9 mouse cellular contexts compared by ENCODE assay signal in genomic region chr12:3359302-3359701, GRCm38 (mm10). TPM values are rescaled to one million over a fixed set of nuclear protein-coding genes. Genes with fewer than 3 reads are reported as not detected.
A peak's percentile ranks its signal among the peaks of the same experiment; 100 is the strongest.
DNase-seq lines count a peak whose midpoint lies in the region; ATAC-seq lines count a peak whose summit lies in the region.
"Had no signal": no experiment of that assay in that cellular context is flagged by ENCODE, and none has a peak within 500 bp of the region (broad histone marks: within the 10 kb centered on the region; RNA-seq: fewer than 3 reads in every experiment).

No protein-coding gene starts in this region.

- ATAC-seq in erythroid progenitor cell, adult 5-6 weeks (replicated peaks; ENCODE audit: low FRiP score, poor library complexity, severe bottlenecking) = 0 out of 2 replicates have a peak, but pooled peaks have one; percentile 59
- no peak for ATAC-seq in lung, embryonic 15.5 days (ENCODE audit: borderline replicate concordance, extremely low read depth, low FRiP score, low TSS enrichment)

- no peak overlapping the region for H3K9ac ChIP-seq in lung, embryonic 15.5 days

- no peaks in the 10 kb centered on the region for H3K9me3 ChIP-seq in lung, embryonic 15.5 days

- intact Hi-C loops in heart, postnatal 25 days (cut with DNase I) = loop anchor here (1.0 to 5.0 kb wide), 3 partner anchors 42 to 261 kb away; no protein-coding TSS in a partner anchor

- peak overlapping the region; percentile 14; the same call in 1 of the 2 replicates for H3K4me2 ChIP-seq in lung, embryonic 15.5 days

- no peak overlapping the region for H3K27ac ChIP-seq in lung, embryonic 15.5 days

- 27% methylated on average over 3 of the region's 3 CpGs for WGBS in lung, embryonic 15.5 days

- no peaks in the 10 kb centered on the region for H3K4me1 ChIP-seq in lung, embryonic 15.5 days

- H3K27me3 ChIP-seq in lung, embryonic 15.5 days = no peaks in the 10 kb centered on the region

- H3K36me3 ChIP-seq in lung, embryonic 15.5 days = no peaks in the 10 kb centered on the region

- peak; percentile 63 to 77 for DNase-seq in CD8-positive naive resting alpha-beta T cell, adult 2 months (ENCODE audit: low read depth in 2 of 2, low spot score in 2 of 2)
- DNase-seq in adrenal gland, postnatal 36 days = peak; percentile 88 to 89
- peak; percentile 26 for DNase-seq in heart, postnatal 25 days (ENCODE audit: low spot score)
- DNase-seq in layer of hippocampus, adult 11-12 months (ENCODE audit: low spot score) = peak; percentile 90
- DNase-seq in ovary, postnatal 36 days (ENCODE audit: low spot score) = peak; percentile 73
- peak; percentile 91 for DNase-seq in thymus, postnatal 4 days

- no peak overlapping the region for H3K4me3 ChIP-seq in lung, embryonic 15.5 days
- H3K4me3 ChIP-seq: erythroblast, embryonic 14.5 days had no signal

RNA-seq across cellular contexts. Expression of gene Kif3c, which starts 5.6 kb away (rescaled TPM):
- total RNA-seq in adrenal gland, postnatal 36 days (2021) = 10 to 100 TPM; 19.1 to 30.6 TPM
- not detected in 2 replicates for total RNA-seq in erythroid progenitor cell, adult 5-6 weeks (2015; ENCODE audit: low replicate concordance)
- 0.13 and 1.7 TPM in 2 replicates for total RNA-seq in erythroid progenitor cell, adult 5-6 weeks (2017; ENCODE audit: low replicate concordance)
- total RNA-seq in heart, postnatal 25 days (2021) = 1 to 10 TPM; 3.8 to 4.4 TPM
- 11.8 and 12.0 TPM in 2 replicates for polyA plus RNA-seq in lung, embryonic 15.5 days (2015; fragmentation: Nextera tagmentation; extraction: Ambion mirVana)

RNA-seq across cellular contexts. Expression of gene Rab10, which starts 49.5 kb away (rescaled TPM):
- 100 to 1,000 TPM; 180 to 238 TPM for total RNA-seq in adrenal gland, postnatal 36 days (2021)
- total RNA-seq in erythroid progenitor cell, adult 5-6 weeks (2015; ENCODE audit: low replicate concordance) = 110 and 132 TPM in 2 replicates
- total RNA-seq in erythroid progenitor cell, adult 5-6 weeks (2017; ENCODE audit: low replicate concordance) = 101 and 116 TPM in 2 replicates
- 100 to 1,000 TPM; 120 to 135 TPM for total RNA-seq in heart, postnatal 25 days (2021)
- 75.7 and 81.3 TPM in 2 replicates for polyA plus RNA-seq in lung, embryonic 15.5 days (2015; fragmentation: Nextera tagmentation; extraction: Ambion mirVana)

Comparison
In these comparisons a context has a peak if more than half of its experiments do, and no peak if none do; other contexts are left out.
1. DNase-seq: peak in every context shown above with its lines; median percentile 91 in thymus, postnatal 4 days; 90 in layer of hippocampus, adult 11-12 months; 88 in adrenal gland, postnatal 36 days; 73 in ovary, postnatal 36 days; 70 in CD8-positive naive resting alpha-beta T cell, adult 2 months; 26 in heart, postnatal 25 days.